13 mouse cellular contexts compared by ENCODE assay signal in genomic region chr4:152108673-152109072, GRCm38 (mm10). TPM values are rescaled to one million over a fixed set of nuclear protein-coding genes. Genes with fewer than 3 reads are reported as not detected.
DNase-seq lines count a peak whose midpoint lies in the region; ATAC-seq and TF ChIP-seq lines count a peak whose summit lies in the region.
"Had no signal": no experiment of that assay in that cellular context is flagged by ENCODE, and none has a peak within 500 bp of the region (broad histone marks: within the 10 kb centered on the region; RNA-seq: fewer than 3 reads in every experiment).

No protein-coding gene starts in this region.

- H3K27ac ChIP-seq in forebrain, embryonic 15.5 days (replicated peaks): no peak overlapping the region
- H3K27ac ChIP-seq in intestine, embryonic 16.5 days (ENCODE audit: low read length): no peak overlapping the region
- H3K27ac ChIP-seq in midbrain, embryonic 14.5 days (replicated peaks; ENCODE audit: low read depth, low read length): peak overlapping the region; percentile 56; the same call in 1 of the 2 replicates
- no peak overlapping the region for H3K27ac ChIP-seq in gastrocnemius, adult 2 months

- WGBS in forebrain, embryonic 15.5 days: 91% methylated on average over 5 of the region's 5 CpGs
- WGBS in intestine, embryonic 16.5 days: 84% methylated on average over 5 of the region's 5 CpGs
- 84% methylated on average over 5 of the region's 5 CpGs for WGBS in midbrain, embryonic 14.5 days

- H3K4me1 ChIP-seq in forebrain, embryonic 15.5 days: peaks cover 15% of the 10 kb centered on the region
- peaks cover 14% of the 10 kb centered on the region for H3K4me1 ChIP-seq in intestine, embryonic 16.5 days (ENCODE audit: control insufficient read depth, insufficient read depth, low read length)
- H3K4me1 ChIP-seq in midbrain, embryonic 14.5 days (ENCODE audit: control insufficient read depth, insufficient read depth, low read length): peaks cover 15% of the 10 kb centered on the region

- H3K36me3 ChIP-seq in forebrain, embryonic 15.5 days: peaks cover 7% of the 10 kb centered on the region; the same call in 1 of the 2 replicates
- H3K36me3 ChIP-seq in intestine, embryonic 16.5 days (ENCODE audit: control insufficient read depth, insufficient read depth, low read length): peaks cover 15% of the 10 kb centered on the region
- H3K36me3 ChIP-seq in midbrain, embryonic 14.5 days (ENCODE audit: control insufficient read depth, insufficient read depth, low read length): peaks cover 10% of the 10 kb centered on the region; the same call in 1 of the 2 replicates

- no peaks in the 10 kb centered on the region for H3K9me3 ChIP-seq in forebrain, embryonic 15.5 days
- H3K9me3 ChIP-seq in intestine, embryonic 16.5 days (ENCODE audit: control insufficient read depth, low read length): no peaks in the 10 kb centered on the region
- no peaks in the 10 kb centered on the region for H3K9me3 ChIP-seq in midbrain, embryonic 14.5 days (ENCODE audit: control insufficient read depth, low read length)

- peak overlapping the region; percentile 54 for H3K4me2 ChIP-seq in forebrain, embryonic 15.5 days (replicated peaks)
- H3K4me2 ChIP-seq in intestine, embryonic 16.5 days (ENCODE audit: low read depth, low read length): peak overlapping the region; percentile 69; the same call in 1 of the 2 replicates
- peak overlapping the region; percentile 61 for H3K4me2 ChIP-seq in midbrain, embryonic 14.5 days (ENCODE audit: low read length)

- H3K27me3 ChIP-seq in forebrain, embryonic 15.5 days: no peaks in the 10 kb centered on the region
- no peaks in the 10 kb centered on the region for H3K27me3 ChIP-seq in intestine, embryonic 16.5 days (replicated peaks; ENCODE audit: control insufficient read depth, insufficient read depth, low read length)
- H3K27me3 ChIP-seq in midbrain, embryonic 14.5 days (ENCODE audit: control insufficient read depth, insufficient read depth, low read length): 0 out of 2 replicates have a peak, but pooled peaks cover 4% of the 10 kb centered on the region

- ATAC-seq in forebrain, embryonic 15.5 days (replicated peaks): no peak
- ATAC-seq in intestine, embryonic 16.5 days: no peak
- no peak for ATAC-seq in midbrain, embryonic 14.5 days (ENCODE audit: low FRiP score, low TSS enrichment)

- DNase-seq in kidney, adult 8-10 months: peak; percentile 37 to 46
- no peak for DNase-seq in kidney, postnatal 14 days
- DNase-seq in midbrain, embryonic 14.5 days: no peak
- no peak for DNase-seq in right cerebral cortex, adult 18-20 months
- no peak for DNase-seq in adipocyte (ENCODE audit: low spot score)
- DNase-seq in gastrocnemius, adult 2 months: no peak
- DNase-seq: right cerebral cortex, postnatal 4 days; thymus, postnatal 25 days had no signal

- H3K4me3 ChIP-seq in forebrain, embryonic 15.5 days: peak overlapping the region; percentile 33
- H3K4me3 ChIP-seq in intestine, embryonic 16.5 days (ENCODE audit: low read length): peak overlapping the region; percentile 42; the same call in 1 of the 2 replicates
- peak overlapping the region; percentile 35 for H3K4me3 ChIP-seq in midbrain, embryonic 14.5 days (replicated peaks; ENCODE audit: low read depth, low read length)
- no peak overlapping the region for H3K4me3 ChIP-seq in gastrocnemius, adult 2 months

- TF ChIP-seq CTCF in gastrocnemius, adult 2 months (IDR thresholded peaks at IDR 0.05): no peak

- intact Hi-C loops in gastrocnemius, adult 2 months (cut with DNase I): no loop called here

- no peak overlapping the region for H3K9ac ChIP-seq in forebrain, embryonic 15.5 days (replicated peaks)
- no peak overlapping the region for H3K9ac ChIP-seq in intestine, embryonic 16.5 days (ENCODE audit: low read depth, low read length)
- peak overlapping the region; percentile 21; the same call in 1 of the 2 replicates for H3K9ac ChIP-seq in midbrain, embryonic 14.5 days (replicated peaks; ENCODE audit: low read length)

RNA-seq across cellular contexts. Expression of gene Tnfrsf25, which starts 7.1 kb away (rescaled TPM):
- polyA plus RNA-seq in forebrain, embryonic 15.5 days (2015; fragmentation: Nextera tagmentation; extraction: Ambion mirVana): 0.53 and 1.0 TPM in 2 replicates
- polyA plus RNA-seq in intestine, embryonic 16.5 days (2015; fragmentation: Nextera tagmentation; extraction: Ambion mirVana): 1.8 and 2.4 TPM in 2 replicates
- polyA plus RNA-seq in midbrain, embryonic 14.5 days (2014; fragmentation: Nextera tagmentation; extraction: Ambion mirVana): 0.54 and 1.2 TPM in 2 replicates
- 1 to 10 TPM in 1 of 2 experiments, under 1 TPM in 1; 0.38 to 2.0 TPM for total RNA-seq in gastrocnemius, adult 2 months (2021)
- total RNA-seq: monocyte, adult 5-6 weeks had no signal

RNA-seq across cellular contexts. Expression of gene Plekhg5, which starts 36.4 kb away (rescaled TPM):
- 9.3 and 10.9 TPM in 2 replicates for polyA plus RNA-seq in forebrain, embryonic 15.5 days (2015; fragmentation: Nextera tagmentation; extraction: Ambion mirVana)
- 14.2 and 17.0 TPM in 2 replicates for polyA plus RNA-seq in intestine, embryonic 16.5 days (2015; fragmentation: Nextera tagmentation; extraction: Ambion mirVana)
- polyA plus RNA-seq in midbrain, embryonic 14.5 days (2014; fragmentation: Nextera tagmentation; extraction: Ambion mirVana): 7.0 and 8.0 TPM in 2 replicates
- total RNA-seq in gastrocnemius, adult 2 months (2021): 1 to 10 TPM; 4.9 to 6.6 TPM

RNA-seq across cellular contexts. Expression of gene Espn, which starts 43.5 kb away (rescaled TPM):
- polyA plus RNA-seq in forebrain, embryonic 15.5 days (2015; fragmentation: Nextera tagmentation; extraction: Ambion mirVana): 0.09 and 0.10 TPM in 2 replicates
- polyA plus RNA-seq in intestine, embryonic 16.5 days (2015; fragmentation: Nextera tagmentation; extraction: Ambion mirVana): 31.6 and 39.5 TPM in 2 replicates
- not detected in 2 replicates for polyA plus RNA-seq in midbrain, embryonic 14.5 days (2014; fragmentation: Nextera tagmentation; extraction: Ambion mirVana)
- under 1 TPM; 0.13 to 0.45 TPM for total RNA-seq in gastrocnemius, adult 2 months (2021)

RNA-seq across cellular contexts. Expression of gene Hes2, which starts 50.0 kb away (rescaled TPM):
- not detected in 2 replicates for polyA plus RNA-seq in forebrain, embryonic 15.5 days (2015; fragmentation: Nextera tagmentation; extraction: Ambion mirVana)
- polyA plus RNA-seq in intestine, embryonic 16.5 days (2015; fragmentation: Nextera tagmentation; extraction: Ambion mirVana): 0.68 and 0.98 TPM in 2 replicates
- not detected in 2 replicates for polyA plus RNA-seq in midbrain, embryonic 14.5 days (2014; fragmentation: Nextera tagmentation; extraction: Ambion mirVana)
- total RNA-seq in gastrocnemius, adult 2 months (2021): not detected
- total RNA-seq: left cerebral cortex, postnatal 36 days; monocyte, adult 5-6 weeks had no signal
- polyA plus RNA-seq: frontal cortex, adult 2 months had no signal

Comparison
In these comparisons a context has a peak if more than half of its experiments do, and no peak if none do; other contexts are left out.
1. DNase-seq: peak in kidney, adult 8-10 months (2 of 2); none in kidney, postnatal 14 days (single experiment), midbrain, embryonic 14.5 days (single experiment), right cerebral cortex, adult 18-20 months (single experiment), adipocyte (single experiment) and gastrocnemius, adult 2 months (single experiment).
2. RNA of gene Espn, which starts 43.5 kb away (polyA plus RNA-seq): 31.6 to 39.5 TPM in intestine, embryonic 16.5 days; 0.09 to 0.10 TPM in forebrain, embryonic 15.5 days and not detected in midbrain, embryonic 14.5 days; every median in the first group is over 10 times any median in the second.
3. Peak in every context shown above with its lines, with median percentiles within 50 percentile points of each other: H3K4me2 ChIP-seq.